Mouse (Mus musculus) midbrain, embryonic 14.5 days (tissue): ENCODE measurements around the gene Mb. TPM values are rescaled to one million over a fixed set of nuclear protein-coding genes. Genes with fewer than 3 reads are reported as not detected.
"Not testable (repeated sequence)": the region's sequence is repeated elsewhere in the genome, so short reads cannot be mapped to it uniquely, and the experiment has no call there.

Source experiments
- ATAC-seq: fragments of 200-750 bp; cut with Nextera tagmentation; 2 replicates; pipeline ENCODE4 v1.8.0; 2017; ENCODE audit warnings: moderate number of reproducible peaks, moderate library complexity; ENCODE audit not compliant: low FRiP score, low TSS enrichment
- DNase-seq: peaks from one replicate; pipeline ENCODE4 v3.0.0-alpha.2; 2015
- H3K27ac ChIP-seq: fragments of 300-500 bp; sonication (generic); replicated peaks from 2 replicates; pipeline ENCODE4 v1.5.1; 2014; ENCODE audit warnings: mild to moderate bottlenecking, low read depth, low read length, moderate library complexity
- H3K27me3 ChIP-seq: fragments of 300-500 bp; sonication (generic); 2 replicates; pipeline ENCODE4 v1.6.1; 2014; ENCODE audit warnings: low read length, control low read depth, mixed read lengths; ENCODE audit not compliant: control insufficient read depth, insufficient read depth
- H3K36me3 ChIP-seq: fragments of 300-500 bp; sonication (generic); 2 replicates; pipeline ENCODE4 v1.6.1; 2014; ENCODE audit warnings: low read length, control low read depth; ENCODE audit not compliant: control insufficient read depth, insufficient read depth
- H3K4me1 ChIP-seq: fragments of 300-500 bp; sonication (generic); 2 replicates; pipeline ENCODE4 v1.6.1; 2014; ENCODE audit warnings: mild to moderate bottlenecking, antibody characterized with exemption, low read length, control low read depth; ENCODE audit not compliant: control insufficient read depth, insufficient read depth
- H3K4me2 ChIP-seq: fragments of 300-500 bp; sonication (generic); 2 replicates; pipeline ENCODE4 v1.6.1; 2014; ENCODE audit warnings: mild to moderate bottlenecking, low read length, moderate library complexity
- H3K4me3 ChIP-seq: fragments of 300-500 bp; sonication (generic); replicated peaks from 2 replicates; pipeline ENCODE4 v1.5.1; 2014; ENCODE audit warnings: low read depth, low read length
- H3K9ac ChIP-seq: fragments of 300-500 bp; sonication (generic); replicated peaks from 2 replicates; pipeline ENCODE4 v1.6.1; 2014; ENCODE audit warnings: mild to moderate bottlenecking, low read length, moderate library complexity
- H3K9me3 ChIP-seq: fragments of 300-500 bp; sonication (generic); 2 replicates; pipeline ENCODE4 v1.6.1; 2016; ENCODE audit warnings: low read length, control low read depth, mixed read lengths; ENCODE audit not compliant: control insufficient read depth
- WGBS: fragments of 180-500 bp; shearing (Covaris S2); extraction: QIAGEN DNeasy Blood & Tissue Kit; methylation state at CpG from one replicate; pipeline ENCODE4 v1.1.7; 2014; 5-methylcytosine and 5-hydroxymethylcytosine counted together
- polyA plus RNA-seq: library from polyadenylated mRNA; unstranded; fragments of >200 nt; fragmentation: Nextera tagmentation; extraction: Ambion mirVana; gene quantifications from 2 replicates; pipeline ENCODE4 v1.2.1, GENCODE M21; 2014

Mb gene
- polyA plus RNA-seq, 1 experiment from 2014 or later = 0.57 TPM

DNA sequence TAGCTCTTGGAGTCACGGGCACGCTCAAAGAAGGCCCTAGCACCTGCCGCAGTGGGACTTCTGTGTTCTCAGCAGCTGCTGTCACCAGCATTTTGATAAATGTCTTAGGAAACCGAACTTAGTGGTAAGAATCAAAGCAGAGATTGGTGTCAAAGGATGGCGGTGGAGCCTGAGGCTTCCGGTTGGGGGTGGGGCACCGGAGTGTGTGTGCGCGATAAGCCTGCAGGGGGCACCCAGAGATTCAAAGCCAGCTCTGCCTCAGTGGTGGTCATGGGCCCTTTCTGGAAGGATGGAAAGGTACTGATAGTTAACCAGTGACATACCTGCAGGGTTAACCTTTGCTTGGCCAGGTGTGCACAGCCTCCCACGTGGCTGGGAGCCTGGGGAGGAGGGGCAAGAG lies 21.0 kb upstream of the Mb start:
- peaks cover 10% of the 10 kb centered on the region; the same call in 1 of the 2 replicates for H3K4me1 ChIP-seq
- ATAC-seq (no peak; the same call in 1 of the 2 replicates), DNase-seq (peak; percentile 71)
- no peak overlapping the region for H3K9ac ChIP-seq
- peaks cover 9% of the 10 kb centered on the region for H3K36me3 ChIP-seq
- no peak overlapping the region for H3K4me3 ChIP-seq
- H3K27me3 ChIP-seq = no peaks in the 10 kb centered on the region
- H3K9me3 ChIP-seq = no peaks in the 10 kb centered on the region
- H3K4me2 ChIP-seq = peak overlapping the region; percentile 31
- WGBS = 14% methylated on average over 10 of the region's 10 CpGs
- no peak overlapping the region for H3K27ac ChIP-seq

DNA sequence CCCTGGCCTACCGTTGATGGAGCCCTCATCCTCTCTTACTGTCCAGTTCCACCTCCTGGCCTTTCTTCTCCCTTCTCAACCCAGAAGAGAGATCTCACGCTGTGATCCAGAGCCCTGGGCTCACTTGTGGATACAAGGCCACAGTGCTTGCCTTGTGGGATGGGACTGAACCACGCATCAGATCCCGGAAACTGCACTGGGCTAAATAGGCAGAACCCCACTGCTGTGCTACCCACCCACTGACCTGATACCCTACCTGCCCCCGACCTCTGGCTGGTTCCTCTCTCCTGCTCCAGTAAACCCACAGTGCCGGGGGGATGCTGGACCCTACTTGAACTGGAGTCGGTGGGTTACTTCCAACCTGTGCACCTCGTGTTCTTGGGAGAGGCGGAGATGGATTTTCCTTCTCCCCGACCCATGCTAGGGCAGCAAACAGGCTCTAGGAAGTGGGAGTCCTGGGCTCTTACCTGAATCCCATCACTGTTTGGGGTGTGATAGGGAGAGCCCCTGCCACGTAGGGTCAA lies 20.3 kb upstream of the Mb start:
- H3K9ac ChIP-seq = no peak overlapping the region
- WGBS = 91% methylated on average over 11 of the region's 11 CpGs

DNA sequence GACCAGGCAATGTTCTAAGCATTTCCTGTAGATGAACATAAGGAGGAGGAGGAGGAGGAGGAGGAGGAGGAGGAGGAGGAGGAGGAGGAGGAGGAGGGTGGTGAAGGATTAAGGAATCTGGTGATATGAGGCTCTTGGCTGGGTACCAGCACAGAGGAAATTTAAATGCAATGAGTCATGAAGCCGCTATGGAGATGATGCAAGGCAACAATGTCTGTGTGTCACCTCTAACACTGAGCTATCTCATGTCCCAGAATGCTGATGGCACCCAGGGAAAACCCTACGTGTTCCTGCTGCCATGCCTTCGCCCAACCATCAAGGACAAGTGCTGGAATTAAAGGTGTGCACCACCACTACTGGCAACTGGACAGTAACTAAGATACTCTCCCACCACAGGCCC lies 18.5 kb upstream of the Mb start:
- no peak overlapping the region for H3K27ac ChIP-seq
- no peak for DNase-seq
- H3K4me3 ChIP-seq = no peak overlapping the region
- H3K36me3 ChIP-seq = 0 out of 2 replicates have a peak, but pooled peaks cover 3% of the 10 kb centered on the region
- H3K9ac ChIP-seq = no peak overlapping the region
- peaks cover 10% of the 10 kb centered on the region; the same call in 1 of the 2 replicates for H3K4me1 ChIP-seq
- no peak for ATAC-seq
- WGBS = 92% methylated on average over 3 of the region's 3 CpGs
- H3K9me3 ChIP-seq = no peaks in the 10 kb centered on the region
- no peak overlapping the region for H3K4me2 ChIP-seq
- H3K27me3 ChIP-seq = no peaks in the 10 kb centered on the region

More for the DNA sequence above, 20.3 kb upstream of the Mb start:
- peaks cover 7% of the 10 kb centered on the region for H3K36me3 ChIP-seq
- H3K4me1 ChIP-seq = peaks cover 10% of the 10 kb centered on the region; the same call in 1 of the 2 replicates
- H3K4me3 ChIP-seq = no peak overlapping the region
- H3K27ac ChIP-seq = no peak overlapping the region
- DNase-seq = no peak
- H3K4me2 ChIP-seq = no peak overlapping the region
- no peak for ATAC-seq
- H3K9me3 ChIP-seq = no peaks in the 10 kb centered on the region
- H3K27me3 ChIP-seq = no peaks in the 10 kb centered on the region

DNA sequence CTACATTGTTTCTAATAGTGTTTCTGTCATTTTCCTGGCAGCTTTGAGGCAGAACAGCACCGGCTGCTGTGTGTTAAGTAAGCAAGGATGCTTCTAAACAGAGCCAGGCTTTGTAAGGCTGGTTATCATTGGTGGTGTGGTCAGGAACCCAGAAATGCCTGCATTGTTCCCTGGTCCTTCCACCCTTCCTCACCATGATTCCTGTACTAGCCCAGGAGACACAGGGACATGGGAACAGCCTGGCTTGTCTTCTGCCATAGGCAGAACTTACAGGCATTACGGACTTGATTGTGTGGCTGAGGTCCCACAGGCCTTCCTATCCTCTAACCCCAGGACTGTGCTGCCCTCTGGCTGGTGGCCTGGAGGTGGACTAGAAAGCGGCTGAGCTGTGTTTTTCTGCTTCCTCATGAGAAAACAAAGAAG lies 18.0 kb upstream of the Mb start:
- no peak for ATAC-seq
- Histone ChIP-seq H3K4me1 (peaks cover 10% of the 10 kb centered on the region; the same call in 1 of the 2 replicates), H3K9me3 (no peaks in the 10 kb centered on the region), H3K36me3 (0 out of 2 replicates have a peak, but pooled peaks cover 3% of the 10 kb centered on the region), H3K4me3 (no peak overlapping the region), H3K27ac (0 out of 2 replicates have a peak overlapping the region, but pooled peaks have one; percentile 20), H3K9ac (no peak overlapping the region), H3K27me3 (no peaks in the 10 kb centered on the region), H3K4me2 (no peak overlapping the region)
- WGBS = 59% methylated on average over 3 of the region's 3 CpGs
- no peak for DNase-seq

DNA sequence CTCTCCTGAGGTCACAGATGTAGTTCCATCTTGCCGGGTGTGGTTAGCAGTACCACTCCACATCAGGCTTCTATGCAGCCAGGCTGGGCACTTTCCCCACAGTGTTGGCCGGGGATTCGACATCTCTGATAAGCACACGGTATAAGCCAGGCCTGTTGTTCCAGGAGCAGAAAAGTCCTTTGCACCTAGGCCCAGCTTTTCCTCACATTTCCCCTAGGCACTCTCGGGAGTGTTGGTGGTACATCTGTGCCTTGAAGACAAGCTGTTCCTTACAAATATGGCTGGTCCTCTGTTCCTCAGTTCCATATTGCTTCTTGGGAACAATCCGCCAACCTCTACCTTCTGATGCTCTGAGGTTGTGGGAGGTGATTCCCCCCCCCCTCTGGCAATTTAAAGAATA lies 15.8 kb upstream of the Mb start:
- H3K4me1 ChIP-seq = peaks cover 5% of the 10 kb centered on the region; the same call in 1 of the 2 replicates
- DNase-seq (no peak), ATAC-seq (no peak)
- H3K9me3 ChIP-seq = no peaks in the 10 kb centered on the region
- WGBS = 88% methylated on average over 6 of the region's 6 CpGs
- no peak overlapping the region for H3K27ac ChIP-seq
- H3K4me3 ChIP-seq = no peak overlapping the region
- no peak overlapping the region for H3K9ac ChIP-seq
- no peaks in the 10 kb centered on the region for H3K27me3 ChIP-seq
- H3K4me2 ChIP-seq = no peak overlapping the region
- no peaks in the 10 kb centered on the region for H3K36me3 ChIP-seq

DNA sequence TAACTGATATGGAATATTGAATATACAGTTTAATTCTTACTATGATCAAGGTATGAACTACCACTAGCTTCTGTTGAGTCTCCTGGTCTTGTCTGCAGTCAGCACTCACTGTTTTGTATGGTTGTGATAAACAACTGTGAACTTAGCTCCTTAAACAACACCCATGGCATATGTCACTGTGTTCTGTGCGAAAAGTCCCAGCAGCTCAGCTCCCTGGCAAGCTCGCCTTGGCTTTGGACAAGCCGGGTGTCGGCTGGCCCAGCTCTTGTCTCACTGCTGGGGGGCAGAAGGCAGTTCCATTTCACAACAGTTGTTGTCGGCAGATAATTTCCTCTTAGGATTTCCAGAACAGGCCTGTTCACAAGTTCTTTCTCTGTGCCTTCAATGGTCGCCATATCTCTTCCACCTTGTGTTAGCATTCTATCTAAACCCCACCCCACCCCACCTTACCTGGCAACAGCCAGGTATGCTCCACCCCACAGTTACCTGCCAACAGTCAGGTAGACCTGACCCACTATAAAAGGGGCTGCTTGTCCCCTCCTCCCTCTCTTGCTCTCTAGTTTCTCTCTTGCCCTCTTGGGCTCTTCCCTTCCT lies 14.9 kb upstream of the Mb start:
- Histone ChIP-seq H3K4me2 (no peak overlapping the region), H3K9me3 (no peaks in the 10 kb centered on the region), H3K27ac (no peak overlapping the region), H3K4me3 (no peak overlapping the region), H3K36me3 (no peaks in the 10 kb centered on the region), H3K4me1 (peaks cover 4% of the 10 kb centered on the region; the same call in 1 of the 2 replicates), H3K9ac (no peak overlapping the region), H3K27me3 (no peaks in the 10 kb centered on the region)
- 94% methylated on average over 6 of the region's 6 CpGs for WGBS
- DNase-seq (no peak), ATAC-seq (no peak)

DNA sequence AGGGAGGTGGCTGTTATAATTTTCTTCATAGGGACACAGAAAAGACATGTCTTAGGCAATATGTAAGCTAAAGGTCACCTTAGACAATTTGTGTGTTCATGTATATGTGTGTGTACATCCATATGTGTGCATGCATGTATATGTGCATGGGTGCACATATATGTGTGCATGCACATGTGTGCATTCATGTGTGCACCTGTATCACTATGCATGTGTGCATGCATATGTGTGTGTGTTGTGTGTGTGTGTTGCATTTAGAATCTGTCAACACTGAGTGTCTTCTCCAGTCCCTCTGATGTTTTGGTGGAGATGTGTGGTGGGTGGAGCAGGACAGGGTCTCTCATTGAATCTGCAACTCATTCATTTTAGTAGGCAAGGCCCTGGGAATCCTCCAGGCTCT lies 12.3 kb upstream of the Mb start:
- H3K4me2 ChIP-seq = no peak overlapping the region
- ATAC-seq (no peak), DNase-seq (no peak)
- H3K9ac ChIP-seq = no peak overlapping the region
- no peaks in the 10 kb centered on the region for H3K27me3 ChIP-seq
- no peaks in the 10 kb centered on the region for H3K4me1 ChIP-seq
- H3K9me3 ChIP-seq = no peaks in the 10 kb centered on the region
- no peak overlapping the region for H3K27ac ChIP-seq
- no peaks in the 10 kb centered on the region for H3K36me3 ChIP-seq
- no peak overlapping the region for H3K4me3 ChIP-seq

DNA sequence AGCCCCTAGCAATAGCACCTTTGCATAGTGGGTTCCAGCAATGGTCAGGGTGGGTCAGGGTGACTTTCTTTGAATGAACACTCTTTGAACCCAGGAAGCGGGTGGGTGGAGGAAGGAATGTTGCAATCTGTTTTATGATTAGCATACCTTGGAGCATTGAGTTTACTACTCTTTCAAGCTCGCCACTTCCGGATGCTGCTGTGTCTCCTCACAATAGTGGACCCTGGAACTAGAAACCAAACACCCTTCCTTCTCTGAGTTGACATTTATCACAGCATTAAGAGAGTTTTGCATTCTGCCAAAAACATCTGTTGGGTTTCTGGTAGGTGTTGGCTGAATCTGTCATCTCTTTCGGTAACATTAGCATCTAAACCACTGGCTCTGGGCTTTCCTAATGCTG lies 8.9 kb upstream of the Mb start:
- DNase-seq, H3K4me2 ChIP-seq, H3K27me3 ChIP-seq, H3K36me3 ChIP-seq, H3K4me1 ChIP-seq, H3K4me3 ChIP-seq, ATAC-seq, H3K27ac ChIP-seq, H3K9me3 ChIP-seq, H3K9ac ChIP-seq: not testable (repeated sequence)
- WGBS = 92% methylated on average over 4 of the region's 4 CpGs

DNA sequence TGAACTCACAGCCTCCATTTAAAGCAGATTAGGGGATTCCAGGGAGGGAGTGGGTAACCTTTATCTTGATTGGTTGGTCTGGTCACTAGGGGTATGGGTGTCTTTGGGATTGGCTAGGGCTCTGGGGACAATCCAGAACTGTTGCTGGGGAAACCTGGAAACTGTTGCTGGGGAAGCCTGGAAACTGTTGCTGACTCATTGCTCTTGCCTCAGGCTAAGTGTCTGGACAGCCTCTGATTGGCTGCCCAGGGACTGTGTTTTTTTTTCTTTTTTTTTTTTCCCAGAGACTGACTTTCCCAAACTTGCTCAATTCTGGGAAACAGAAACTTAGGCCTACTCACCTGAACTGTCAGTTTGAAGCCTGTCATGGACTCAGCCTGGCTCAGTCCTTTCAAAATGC lies 8.1 kb upstream of the Mb start:
- Histone ChIP-seq H3K4me1 (peaks cover 6% of the 10 kb centered on the region; the same call in 1 of the 2 replicates), H3K9me3 (no peaks in the 10 kb centered on the region), H3K36me3 (no peaks in the 10 kb centered on the region), H3K4me3 (no peak overlapping the region), H3K27me3 (no peaks in the 10 kb centered on the region), H3K9ac (no peak overlapping the region), H3K27ac (no peak overlapping the region), H3K4me2 (no peak overlapping the region)
- ATAC-seq = no peak
- DNase-seq = no peak
